In the genomic region with DNA sequence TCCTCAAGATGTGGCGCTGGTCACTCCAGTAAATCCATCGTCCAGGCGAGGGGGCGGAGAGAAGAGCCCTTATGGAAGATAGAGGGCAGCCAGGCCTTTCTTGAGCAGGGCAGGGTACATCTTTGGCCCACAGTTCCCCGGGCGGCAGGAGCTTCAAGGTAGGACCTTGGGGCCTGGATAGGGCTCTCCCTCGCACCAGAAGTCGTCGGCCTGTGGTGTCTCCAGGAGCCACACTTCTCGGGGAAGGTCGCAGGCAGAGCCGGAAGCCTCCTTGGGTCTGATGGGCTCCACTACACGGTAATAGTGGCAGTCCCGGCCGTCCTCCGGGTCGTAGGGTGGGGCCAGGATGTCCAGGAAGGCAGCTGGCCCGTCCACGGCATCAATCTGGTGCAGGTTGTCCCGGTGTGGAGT, we compare ENCODE assay signal across 8 mouse cellular contexts. TPM values are rescaled to one million over a fixed set of nuclear protein-coding genes. Genes with fewer than 3 reads are reported as not detected.
A peak's percentile ranks its signal among the peaks of the same experiment; 100 is the strongest.
DNase-seq lines count a peak whose midpoint lies in the region; ATAC-seq and TF ChIP-seq lines count a peak whose summit lies in the region.

No protein-coding gene starts in this region.

- peak overlapping the region; percentile 80 for H3K9ac ChIP-seq in heart, adult 2 months (ENCODE audit: low read depth, low read length)
- peak overlapping the region; percentile 88 for H3K9ac ChIP-seq in ES-E14 (ENCODE audit: insufficient read depth, low read depth, low read length, poor library complexity, severe bottlenecking)
- H3K9ac ChIP-seq in embryonic facial prominence, embryonic 11.5 days (replicated peaks; ENCODE audit: low read length), result peak overlapping the region; percentile 92
- peak overlapping the region; percentile 93 for H3K9ac ChIP-seq in limb, embryonic 15.5 days
- peak overlapping the region; percentile 84 for H3K9ac ChIP-seq in neural tube, embryonic 12.5 days

- peak overlapping the region; percentile 91 for H3K4me2 ChIP-seq in embryonic facial prominence, embryonic 11.5 days (ENCODE audit: low read depth, low read length)
- peak overlapping the region; percentile 94 for H3K4me2 ChIP-seq in limb, embryonic 15.5 days
- peak overlapping the region; percentile 99 for H3K4me2 ChIP-seq in neural tube, embryonic 12.5 days (replicated peaks)

- peak in 1 of 2 experiments; percentile 58 for DNase-seq in heart, adult 2 months
- DNase-seq in heart, adult 8-10 months (ENCODE audit: low spot score), result no peak
- DNase-seq in ES-E14 (ENCODE audit: low read depth, low spot score), result no peak
- peak; percentile 21 for DNase-seq in embryonic facial prominence, embryonic 11.5 days (ENCODE audit: low spot score)
- DNase-seq in heart, postnatal 10 days, result peak; percentile 38 to 56
- DNase-seq in layer of hippocampus, postnatal 14 days (ENCODE audit: low spot score in 2 of 2), result no peak

- intact Hi-C loops in heart, adult 2 months (cut with DNase I), result loop anchor here (1.0 to 2.0 kb wide), 2 partner anchors 11 to 727 kb away; no protein-coding TSS in a partner anchor
- intact Hi-C loops in heart, postnatal 10 days (cut with DNase I), result loop anchor here (5.0 kb wide), 1 partner anchor 99 kb away; no protein-coding TSS in a partner anchor

- TF ChIP-seq CTCF in heart, adult 2 months (IDR thresholded peaks at IDR 0.05), result no peak

- H3K4me1 ChIP-seq in heart, adult 2 months (ENCODE audit: control insufficient read depth, insufficient read depth, low read length), result peaks cover 4% of the 10 kb centered on the region
- H3K4me1 ChIP-seq in ES-E14 (ENCODE audit: control insufficient read depth in 2 of 2, insufficient read depth in 2 of 2, low read length in 2 of 2, poor library complexity in 1 of 2), result peaks cover 0 to 7% of the 10 kb centered on the region in 2 experiments; a peak in 2 of 4 replicates
- no peaks in the 10 kb centered on the region for H3K4me1 ChIP-seq in embryonic facial prominence, embryonic 11.5 days (ENCODE audit: control insufficient read depth, insufficient read depth, low read length)
- peaks cover 26% of the 10 kb centered on the region for H3K4me1 ChIP-seq in limb, embryonic 15.5 days
- peaks cover 26% of the 10 kb centered on the region for H3K4me1 ChIP-seq in neural tube, embryonic 12.5 days

- no peaks in the 10 kb centered on the region for H3K9me3 ChIP-seq in ES-E14 (ENCODE audit: control insufficient read depth, insufficient read depth, low read depth, low read length)
- H3K9me3 ChIP-seq in embryonic facial prominence, embryonic 11.5 days (replicated peaks; ENCODE audit: control insufficient read depth, low read length), result no peaks in the 10 kb centered on the region
- no peaks in the 10 kb centered on the region for H3K9me3 ChIP-seq in limb, embryonic 15.5 days
- H3K9me3 ChIP-seq in neural tube, embryonic 12.5 days, result no peaks in the 10 kb centered on the region

- H3K27me3 ChIP-seq in heart, adult 2 months (ENCODE audit: control insufficient read depth, insufficient read depth, low read length), result no peaks in the 10 kb centered on the region
- no peaks in the 10 kb centered on the region for H3K27me3 ChIP-seq in embryonic facial prominence, embryonic 11.5 days (ENCODE audit: control insufficient read depth, insufficient read depth, low read length)
- no peaks in the 10 kb centered on the region for H3K27me3 ChIP-seq in limb, embryonic 15.5 days
- H3K27me3 ChIP-seq in neural tube, embryonic 12.5 days (replicated peaks), result peaks cover 10% of the 10 kb centered on the region; the same call in 1 of the 2 replicates

- H3K27ac ChIP-seq in heart, adult 2 months, result peak overlapping the region; percentile 99
- H3K27ac ChIP-seq in ES-E14 (ENCODE audit: insufficient read depth, low read depth, low read length, poor library complexity, severe bottlenecking), result no peak overlapping the region
- H3K27ac ChIP-seq in embryonic facial prominence, embryonic 11.5 days (replicated peaks; ENCODE audit: low read depth, low read length), result 0 out of 2 replicates have a peak overlapping the region, but pooled peaks have one; percentile 85
- H3K27ac ChIP-seq in limb, embryonic 15.5 days, result peak overlapping the region; percentile 93
- H3K27ac ChIP-seq in neural tube, embryonic 12.5 days, result no peak overlapping the region

- H3K4me3 ChIP-seq in heart, adult 2 months, result peak overlapping the region; percentile 91
- H3K4me3 ChIP-seq in ES-E14 (ENCODE audit: insufficient read depth in 1 of 2, low read depth in 1 of 2, low read length in 2 of 2, poor library complexity in 1 of 2, severe bottlenecking in 1 of 2), result peak overlapping the region; percentile 82 to 97
- peak overlapping the region; percentile 81 for H3K4me3 ChIP-seq in embryonic facial prominence, embryonic 11.5 days (ENCODE audit: low read depth, low read length)
- H3K4me3 ChIP-seq in limb, embryonic 15.5 days, result peak overlapping the region; percentile 92
- peak overlapping the region; percentile 79 for H3K4me3 ChIP-seq in neural tube, embryonic 12.5 days

- 5% methylated on average over 20 of the region's 20 CpGs for WGBS in heart, adult 2 months
- WGBS in embryonic facial prominence, embryonic 11.5 days, result under 1% methylated on average over 20 of the region's 20 CpGs
- WGBS in limb, embryonic 15.5 days, result under 1% methylated on average over 19 of the region's 20 CpGs
- WGBS in neural tube, embryonic 12.5 days, result under 1% methylated on average over 20 of the region's 20 CpGs

- H3K79me2 ChIP-seq in heart, adult 2 months (replicated peaks; ENCODE audit: control insufficient read depth, insufficient read depth, low read length), result peaks cover 1% of the 10 kb centered on the region; the same call in 1 of the 2 replicates

- ATAC-seq in embryonic facial prominence, embryonic 11.5 days (replicated peaks; ENCODE audit: insufficient number of reproducible peaks, low FRiP score, low TSS enrichment, low read depth), result 0 out of 2 replicates have a peak, but pooled peaks have one; percentile 14
- ATAC-seq in limb, embryonic 15.5 days (ENCODE audit: insufficient number of reproducible peaks, low FRiP score, low TSS enrichment, low read depth), result no peak
- ATAC-seq in neural tube, embryonic 12.5 days (ENCODE audit: low FRiP score, low read depth), result peak; percentile 14

- no peak for TF ChIP-seq EP300 in heart, adult 2 months (IDR thresholded peaks at IDR 0.05; ENCODE audit: insufficient read depth, low read depth, low read length)

- in situ Hi-C loops in ES-E14 (cut with MboI; ENCODE audit: low sequenced_read_pairs in 2 of 2, unreplicated experiment in 2 of 2), result no loop called here

- TF ChIP-seq POLR2A in heart, adult 2 months (IDR thresholded peaks at IDR 0.05; ENCODE audit: insufficient read depth, low read depth, low read length), result no peak

- peaks cover 4% of the 10 kb centered on the region; the same call in 1 of the 2 replicates for H3K36me3 ChIP-seq in heart, adult 2 months (ENCODE audit: control insufficient read depth, insufficient read depth, low read length)
- peaks cover 8% of the 10 kb centered on the region; the same call in 1 of the 2 replicates for H3K36me3 ChIP-seq in ES-E14 (ENCODE audit: control insufficient read depth, insufficient read depth, low read length, poor library complexity, severe bottlenecking)
- no peaks in the 10 kb centered on the region for H3K36me3 ChIP-seq in embryonic facial prominence, embryonic 11.5 days (replicated peaks; ENCODE audit: control insufficient read depth, insufficient read depth, low read depth, low read length)
- no peaks in the 10 kb centered on the region; the same call in 1 of the 2 replicates for H3K36me3 ChIP-seq in limb, embryonic 15.5 days
- H3K36me3 ChIP-seq in neural tube, embryonic 12.5 days, result no peaks in the 10 kb centered on the region

TF ChIP-seq in ES-E14, 5 proteins besides CTCF, POLR2A, EP300 and RAD21:
- TF ChIP-seq MAFK (IDR thresholded peaks at IDR 0.05; ENCODE audit: insufficient read depth, low read depth, low read length) (no peak), ZNF384 (IDR thresholded peaks at IDR 0.05; ENCODE audit: low read depth, low read length) (no peak), CHD2 (IDR thresholded peaks at IDR 0.05; ENCODE audit: low read depth, low read length) (no peak), HCFC1 (IDR thresholded peaks at IDR 0.05; ENCODE audit: borderline replicate concordance, insufficient read depth, low read length) (no peak), ZC3H11A (IDR thresholded peaks at IDR 0.05; ENCODE audit: borderline replicate concordance, low read depth, low read length) (no peak)

RNA-seq across cellular contexts. Expression of a gene that starts 0.9 kb away (rescaled TPM):
- 10 to 100 TPM; 17.3 to 17.7 TPM for total RNA-seq in heart, adult 2 months (2021)
- 6.3 and 9.6 TPM in 2 replicates for polyA plus RNA-seq in heart, adult 2 months (2012; rRNA removed)
- 10 to 100 TPM; 15.7 to 18.4 (median 17.0) TPM for total RNA-seq in heart, adult 8-10 months (2022)
- 19.8 and 23.4 TPM in 2 replicates for total RNA-seq in ES-E14 (2012; rRNA removed)
- polyA plus RNA-seq in embryonic facial prominence, embryonic 11.5 days (2014; fragmentation: Nextera tagmentation; extraction: Ambion mirVana), result 97.8 and 107 TPM in 2 replicates
- total RNA-seq in heart, postnatal 10 days (2021), result 10 to 100 TPM; 20.9 to 22.7 TPM
- polyA plus RNA-seq in limb, embryonic 15.5 days (2015; fragmentation: Nextera tagmentation; extraction: Ambion mirVana), result 58.5 and 60.4 TPM in 2 replicates
- polyA plus RNA-seq in neural tube, embryonic 12.5 days (2016; fragmentation: Nextera tagmentation; extraction: Ambion mirVana), result 78.0 and 81.2 TPM in 2 replicates
- total RNA-seq in layer of hippocampus, postnatal 14 days (2021), result 10 to 100 TPM; 38.0 to 40.9 TPM

RNA-seq across cellular contexts. Expression of a gene that starts 12.6 kb away (rescaled TPM):
- total RNA-seq in heart, adult 2 months (2021), result under 1 TPM; 0.32 to 0.84 TPM
- 2.7 and 2.8 TPM in 2 replicates for polyA plus RNA-seq in heart, adult 2 months (2012; rRNA removed)
- total RNA-seq in heart, adult 8-10 months (2022), result under 1 TPM; 0.19 to 0.98 (median 0.59) TPM
- 0.18 and 0.26 TPM in 2 replicates for total RNA-seq in ES-E14 (2012; rRNA removed)
- 0.73 and 1.0 TPM in 2 replicates for polyA plus RNA-seq in embryonic facial prominence, embryonic 11.5 days (2014; fragmentation: Nextera tagmentation; extraction: Ambion mirVana)
- total RNA-seq in heart, postnatal 10 days (2021), result under 1 TPM; 0.60 to 0.99 TPM
- polyA plus RNA-seq in limb, embryonic 15.5 days (2015; fragmentation: Nextera tagmentation; extraction: Ambion mirVana), result 2.5 and 3.3 TPM in 2 replicates
- polyA plus RNA-seq in neural tube, embryonic 12.5 days (2016; fragmentation: Nextera tagmentation; extraction: Ambion mirVana), result 1.5 TPM in 2 replicates
- total RNA-seq in layer of hippocampus, postnatal 14 days (2021), result 1 to 10 TPM; 2.0 to 2.7 TPM

Comparison
In these comparisons a context has a peak if more than half of its experiments do, and no peak if none do; other contexts are left out.
1. DNase-seq: peak in embryonic facial prominence, embryonic 11.5 days (single experiment) and heart, postnatal 10 days (2 of 2); none in heart, adult 8-10 months (single experiment), ES-E14 (single experiment) and layer of hippocampus, postnatal 14 days (0 of 2).
2. H3K27ac ChIP-seq: peak in heart, adult 2 months (single experiment), embryonic facial prominence, embryonic 11.5 days (single experiment) and limb, embryonic 15.5 days (single experiment); none in ES-E14 (single experiment) and neural tube, embryonic 12.5 days (single experiment).
3. Peak in every context shown above with its lines, with median percentiles within 50 percentile points of each other: H3K4me3 ChIP-seq, H3K9ac ChIP-seq and H3K4me2 ChIP-seq.